Mouse (Mus musculus) layer of hippocampus, postnatal 25 days (tissue): ENCODE measurements around the gene Tsr1. TPM values are rescaled to one million over a fixed set of nuclear protein-coding genes. Genes with fewer than 3 reads are reported as not detected.

Experiments used
- DNase-seq, 2 experiments: peaks; one replicate each; pipeline ENCODE4 v3.0.0; 2022; ENCODE audit warnings: mixed read lengths in 2 of 2, low spot score in 1 of 2; ENCODE audit errors: extremely low spot score in 1 of 2
- total RNA-seq, 2 experiments: library from RNA; stranded (reverse); gene quantifications; 2 replicates each; pipeline ENCODE4 v1.2.3; 2021

Gene Tsr1
- total RNA-seq, result 10 to 100 TPM; 32.6 to 32.9 TPM

- peak; percentile 71 to 79 for DNase-seq
These were observed at the start of gene Tsr1 for GRCm38 (mm10) chr11:74897678-74898516. Tsr1 (plus strand) TSS chr11:74898071.

GRCm38 (mm10) chr11:74850998-74851661, 46.7 kb upstream of the Tsr1 start:
- no peak for DNase-seq

GRCm38 (mm10) chr11:74857756-74858155, 40.1 kb upstream of the Tsr1 start:
- no peak for DNase-seq

- no peak for DNase-seq
These were observed 35.7 kb upstream of the Tsr1 start for GRCm38 (mm10) chr11:74862129-74862528.

GRCm38 (mm10) chr11:74863471-74863870, 34.4 kb upstream of the Tsr1 start:
- peak in 1 of 2 experiments; percentile 56 for DNase-seq

- no peak for DNase-seq
These were observed 33.5 kb upstream of the Tsr1 start for GRCm38 (mm10) chr11:74864421-74864820.

- DNase-seq, result no peak
These were observed 32.6 kb upstream of the Tsr1 start for GRCm38 (mm10) chr11:74865252-74865651.

- DNase-seq, result no peak
These were observed 31.2 kb upstream of the Tsr1 start for GRCm38 (mm10) chr11:74866640-74867039.

GRCm38 (mm10) chr11:74867181-74867580, 30.7 kb upstream of the Tsr1 start:
- no peak for DNase-seq

GRCm38 (mm10) chr11:74868046-74868760, 29.7 kb upstream of the Tsr1 start:
- no peak for DNase-seq

- DNase-seq, result no peak
These were observed 28.3 kb upstream of the Tsr1 start for GRCm38 (mm10) chr11:74869603-74870002.

- no peak for DNase-seq
These were observed 27.3 kb upstream of the Tsr1 start for GRCm38 (mm10) chr11:74870544-74870943.

GRCm38 (mm10) chr11:74870991-74871622, 26.8 kb upstream of the Tsr1 start:
- no peak for DNase-seq

- DNase-seq, result no peak
These were observed 23.2 kb upstream of the Tsr1 start for GRCm38 (mm10) chr11:74874630-74875029.

- peak; percentile 52 to 54 for DNase-seq
These were observed 21.1 kb upstream of the Tsr1 start for GRCm38 (mm10) chr11:74876801-74877200.

- no peak for DNase-seq
These were observed 16.9 kb upstream of the Tsr1 start for GRCm38 (mm10) chr11:74880999-74881398.

- peak in 1 of 2 experiments; percentile 45 for DNase-seq
These were observed 15.9 kb upstream of the Tsr1 start for GRCm38 (mm10) chr11:74881979-74882378.

- DNase-seq, result no peak
These were observed 14.8 kb upstream of the Tsr1 start for GRCm38 (mm10) chr11:74883098-74883497.

GRCm38 (mm10) chr11:74894619-74895018, 3.3 kb upstream of the Tsr1 start:
- DNase-seq, result no peak
